In genomic region chr8:119442013-119442412, GRCm38 (mm10) we compare ENCODE assay signal across 35 mouse cellular contexts. TPM values are rescaled to one million over a fixed set of nuclear protein-coding genes. Genes with fewer than 3 reads are reported as not detected.
A peak's percentile ranks its signal among the peaks of the same experiment; 100 is the strongest.
DNase-seq lines count a peak whose midpoint lies in the region; ATAC-seq and TF ChIP-seq lines count a peak whose summit lies in the region.
"Had no signal": no experiment of that assay in that cellular context is flagged by ENCODE, and none has a peak within 500 bp of the region (broad histone marks: within the 10 kb centered on the region; RNA-seq: fewer than 3 reads in every experiment).

No protein-coding gene starts in this region.

- intact Hi-C loops in heart, postnatal 10 days (cut with DNase I), result no loop called here

- no peak overlapping the region for H3K4me3 ChIP-seq in liver, adult 2 months (ENCODE audit: insufficient read depth, low read depth, low read length)
- H3K4me3 ChIP-seq in liver, embryonic 11.5 days (ENCODE audit: low read depth, low read length), result no peak overlapping the region
- H3K4me3 ChIP-seq: embryonic facial prominence, embryonic 10.5 days; embryonic facial prominence, embryonic 13.5 days; forebrain, embryonic 10.5 days; forebrain, embryonic 13.5 days; heart, embryonic 12.5 days; heart, embryonic 15.5 days had no signal

- no peak for TF ChIP-seq POLR2A in liver, adult 2 months (IDR thresholded peaks at IDR 0.05; ENCODE audit: extremely low read depth, insufficient read depth, low read length)

- peaks cover 12% of the 10 kb centered on the region for H3K79me2 ChIP-seq in liver, adult 2 months (ENCODE audit: control insufficient read depth, insufficient read depth, low read length)

- peaks cover 47% of the 10 kb centered on the region for H3K36me3 ChIP-seq in liver, adult 2 months (ENCODE audit: control insufficient read depth, insufficient read depth, low read length)
- H3K36me3 ChIP-seq in liver, embryonic 11.5 days (ENCODE audit: control insufficient read depth, insufficient read depth, low read length), result no peaks in the 10 kb centered on the region
- H3K36me3 ChIP-seq: embryonic facial prominence, embryonic 10.5 days; embryonic facial prominence, embryonic 13.5 days; forebrain, embryonic 10.5 days; G1E; heart, embryonic 12.5 days; heart, embryonic 15.5 days had no signal

- no peak for ATAC-seq in liver, embryonic 11.5 days (replicated peaks; ENCODE audit: low FRiP score)
- peak; percentile 43 for ATAC-seq in granulocyte monocyte progenitor cell, adult 5-6 weeks (replicated peaks; ENCODE audit: poor library complexity, severe bottlenecking)
- ATAC-seq in megakaryocyte progenitor cell, adult 5-6 weeks (replicated peaks; ENCODE audit: poor library complexity), result peak; percentile 36
- ATAC-seq: forebrain, embryonic 13.5 days; forebrain, embryonic 16.5 days; hindbrain, postnatal 0 days; inflammation-experienced regulatory T-cells, adult 6 months; Patski had no signal

- no peak overlapping the region; the same call in 1 of the 2 replicates for H3K27ac ChIP-seq in liver, adult 2 months (replicated peaks; ENCODE audit: insufficient read depth, low read depth, low read length)
- H3K27ac ChIP-seq in liver, embryonic 11.5 days (ENCODE audit: low read depth, low read length), result no peak overlapping the region
- H3K27ac ChIP-seq: embryonic facial prominence, embryonic 10.5 days; embryonic facial prominence, embryonic 13.5 days; forebrain, embryonic 10.5 days; forebrain, embryonic 13.5 days; heart, embryonic 15.5 days; hindbrain, embryonic 14.5 days; hindbrain, postnatal 0 days had no signal

- no peak overlapping the region for H3K4me2 ChIP-seq in liver, embryonic 11.5 days
- H3K4me2 ChIP-seq: embryonic facial prominence, embryonic 13.5 days; forebrain, embryonic 13.5 days; heart, embryonic 12.5 days; heart, embryonic 15.5 days; hindbrain, embryonic 14.5 days had no signal

- no peak for TF ChIP-seq CTCF in liver, adult 2 months (IDR thresholded peaks at IDR 0.05; ENCODE audit: low read depth, low read length)

- peak overlapping the region; percentile 10; the same call in 1 of the 2 replicates for H3K9ac ChIP-seq in liver, adult 2 months (ENCODE audit: low read depth, low read length)
- H3K9ac ChIP-seq in liver, embryonic 11.5 days (ENCODE audit: low read depth, low read length), result no peak overlapping the region
- H3K9ac ChIP-seq: embryonic facial prominence, embryonic 13.5 days; forebrain, embryonic 13.5 days; heart, embryonic 12.5 days; heart, embryonic 15.5 days; hindbrain, embryonic 14.5 days had no signal

- H3K9me3 ChIP-seq in liver, embryonic 11.5 days (ENCODE audit: control insufficient read depth, low read length), result no peaks in the 10 kb centered on the region
- H3K9me3 ChIP-seq: embryonic facial prominence, embryonic 10.5 days; embryonic facial prominence, embryonic 13.5 days; forebrain, embryonic 10.5 days; forebrain, embryonic 13.5 days; heart, embryonic 12.5 days; heart, embryonic 15.5 days had no signal

- DNase-seq in liver, adult 2 months (ENCODE audit: extremely low read depth, low read depth, low spot score), result peak; percentile 24
- DNase-seq in liver, embryonic 11.5 days (ENCODE audit: low spot score), result no peak
- DNase-seq in heart, postnatal 10 days, result no peak
- no peak for DNase-seq in cerebellum, postnatal 14 days
- DNase-seq: adrenal gland, postnatal 10 days; adrenal gland, postnatal 36 days; B cell, adult 2 months; cerebellum, adult 11 months; cerebellum, adult 2 months; cerebellum, adult 9-11 months; cerebellum, postnatal 36 days; embryo, embryonic 11 days; gastrocnemius, postnatal 10 days; gastrocnemius, postnatal 36 days; heart, adult 11 months; heart, postnatal 14 days; heart, postnatal 4 days had no signal

- WGBS in liver, adult 2 months, result 22% methylated on average over 5 of the region's 5 CpGs
- WGBS in liver, embryonic 11.5 days, result 61% methylated on average over 5 of the region's 5 CpGs

- peaks cover 12% of the 10 kb centered on the region for H3K4me1 ChIP-seq in liver, adult 2 months (ENCODE audit: control insufficient read depth, insufficient read depth, low read length)
- peaks cover 9% of the 10 kb centered on the region; the same call in 1 of the 2 replicates for H3K4me1 ChIP-seq in liver, embryonic 11.5 days (replicated peaks; ENCODE audit: control insufficient read depth, insufficient read depth, low read length)

- no peaks in the 10 kb centered on the region for H3K27me3 ChIP-seq in liver, adult 2 months (ENCODE audit: control insufficient read depth, insufficient read depth, low read length)
- peaks cover 19% of the 10 kb centered on the region for H3K27me3 ChIP-seq in liver, embryonic 11.5 days (replicated peaks; ENCODE audit: control insufficient read depth, insufficient read depth, low read length)
- H3K27me3 ChIP-seq: CH12.LX, Patski had no signal

RNA-seq across cellular contexts. Expression of gene Necab2, which starts 4.5 kb away (rescaled TPM):
- total RNA-seq in liver, adult 2 months (2014; rRNA removed), result 0.07 TPM in 1 of 2 replicates, not detected in the other
- polyA plus RNA-seq in liver, adult 2 months (2012; rRNA removed), result 0.11 TPM in 1 of 2 replicates, not detected in the other
- 0.95 and 1.1 TPM in 2 replicates for polyA plus RNA-seq in liver, embryonic 11.5 days (2014; fragmentation: Nextera tagmentation; extraction: Ambion mirVana)
- not detected in 2 replicates for total RNA-seq in granulocyte monocyte progenitor cell, adult 5-6 weeks (2014; fragmentation: Nextera tagmentation)
- total RNA-seq in granulocyte monocyte progenitor cell, adult 5-6 weeks (2017), result not detected in 2 replicates
- total RNA-seq in megakaryocyte progenitor cell, adult 5-6 weeks (2015), result not detected in 2 replicates
- not detected in 2 replicates for total RNA-seq in megakaryocyte progenitor cell, adult 5-6 weeks (2017)
- not detected for total RNA-seq in heart, postnatal 10 days (2021)
- total RNA-seq: CH12.LX; G1E; heart, postnatal 14 days had no signal
- polyA plus RNA-seq: G1E; inflammation-experienced regulatory T-cells, adult 6 months had no signal

RNA-seq across cellular contexts. Expression of gene Osgin1, which starts 8.1 kb away (rescaled TPM):
- 9.6 and 33.0 TPM in 2 replicates for total RNA-seq in liver, adult 2 months (2014; rRNA removed)
- polyA plus RNA-seq in liver, adult 2 months (2012; rRNA removed), result 211 and 649 TPM in 2 replicates
- 15.6 and 17.9 TPM in 2 replicates for polyA plus RNA-seq in liver, embryonic 11.5 days (2014; fragmentation: Nextera tagmentation; extraction: Ambion mirVana)
- total RNA-seq in granulocyte monocyte progenitor cell, adult 5-6 weeks (2014; fragmentation: Nextera tagmentation), result 1.0 and 4.3 TPM in 2 replicates
- total RNA-seq in granulocyte monocyte progenitor cell, adult 5-6 weeks (2017), result 0.93 and 1.8 TPM in 2 replicates
- 0.25 and 1.6 TPM in 2 replicates for total RNA-seq in megakaryocyte progenitor cell, adult 5-6 weeks (2015)
- 0.95 and 4.1 TPM in 2 replicates for total RNA-seq in megakaryocyte progenitor cell, adult 5-6 weeks (2017)
- total RNA-seq in heart, postnatal 10 days (2021), result 1 to 10 TPM in 1 of 2 experiments, under 1 TPM in 1; 0.98 to 2.0 TPM
- total RNA-seq: hindbrain, postnatal 0 days had no signal

RNA-seq across cellular contexts. Expression of gene Mlycd, which starts 47.3 kb away (rescaled TPM):
- total RNA-seq in liver, adult 2 months (2014; rRNA removed), result 57.3 and 68.1 TPM in 2 replicates
- 112 and 115 TPM in 2 replicates for polyA plus RNA-seq in liver, adult 2 months (2012; rRNA removed)
- 13.7 and 15.0 TPM in 2 replicates for polyA plus RNA-seq in liver, embryonic 11.5 days (2014; fragmentation: Nextera tagmentation; extraction: Ambion mirVana)
- total RNA-seq in granulocyte monocyte progenitor cell, adult 5-6 weeks (2014; fragmentation: Nextera tagmentation), result 15.5 and 17.4 TPM in 2 replicates
- 10.4 and 11.1 TPM in 2 replicates for total RNA-seq in granulocyte monocyte progenitor cell, adult 5-6 weeks (2017)
- total RNA-seq in megakaryocyte progenitor cell, adult 5-6 weeks (2015), result 6.4 and 7.7 TPM in 2 replicates
- total RNA-seq in megakaryocyte progenitor cell, adult 5-6 weeks (2017), result 6.5 and 7.8 TPM in 2 replicates
- total RNA-seq in heart, postnatal 10 days (2021), result 100 to 1,000 TPM in 1 of 2 experiments, 10 to 100 TPM in 1; 98.4 to 115 TPM

RNA-seq across cellular contexts. Expression of gene Slc38a8, which starts 59.5 kb away (rescaled TPM):
- not detected in 2 replicates for total RNA-seq in liver, adult 2 months (2014; rRNA removed)
- not detected in 2 replicates for polyA plus RNA-seq in liver, adult 2 months (2012; rRNA removed)
- polyA plus RNA-seq in liver, embryonic 11.5 days (2014; fragmentation: Nextera tagmentation; extraction: Ambion mirVana), result not detected in 2 replicates
- not detected in 2 replicates for total RNA-seq in granulocyte monocyte progenitor cell, adult 5-6 weeks (2014; fragmentation: Nextera tagmentation)
- not detected in 2 replicates for total RNA-seq in granulocyte monocyte progenitor cell, adult 5-6 weeks (2017)
- total RNA-seq in megakaryocyte progenitor cell, adult 5-6 weeks (2015), result not detected in 2 replicates
- total RNA-seq in megakaryocyte progenitor cell, adult 5-6 weeks (2017), result not detected in 2 replicates
- total RNA-seq in heart, postnatal 10 days (2021), result not detected
- total RNA-seq: adrenal gland, adult 18-20 months; adrenal gland, postnatal 10 days; gastrocnemius, adult 18-20 months; gastrocnemius, postnatal 10 days; gastrocnemius, postnatal 36 days; heart, postnatal 14 days; heart, postnatal 4 days; hindbrain, postnatal 0 days had no signal
- polyA plus RNA-seq: forebrain, embryonic 13.5 days; forebrain, embryonic 16.5 days; G1E; heart, embryonic 12.5 days; heart, embryonic 15.5 days; hindbrain, embryonic 11.5 days; hindbrain, embryonic 14.5 days; inflammation-experienced regulatory T-cells, adult 6 months; Patski had no signal
